Mouse (Mus musculus) stomach, postnatal 0 days (tissue): ENCODE data around the gene Ifrd2. TPM values are rescaled to one million over a fixed set of nuclear protein-coding genes. Genes with fewer than 3 reads are reported as not detected.

Source experiments
- ATAC-seq: fragments of 200-750 bp; cut with Nextera tagmentation; 2 replicates; pipeline ENCODE4 v1.8.0; 2017; ENCODE audit not compliant: low FRiP score, low TSS enrichment
- DNase-seq: peaks from one replicate; pipeline ENCODE4 v3.0.0-alpha.2; 2016; ENCODE audit warnings: low spot score
- H3K27ac ChIP-seq: fragments of 300-500 bp; sonication (generic); replicated peaks from 2 replicates; pipeline ENCODE4 v1.5.1; 2014; ENCODE audit warnings: mild to moderate bottlenecking, control low read depth
- H3K27me3 ChIP-seq: fragments of 300-500 bp; sonication (generic); 2 replicates; pipeline ENCODE4 v1.6.1; 2014; ENCODE audit warnings: low read length; ENCODE audit not compliant: control insufficient read depth, insufficient read depth
- H3K36me3 ChIP-seq: fragments of 300-500 bp; sonication (generic); 2 replicates; pipeline ENCODE4 v1.6.1; 2014; ENCODE audit warnings: low read length, mixed read lengths; ENCODE audit not compliant: control insufficient read depth, insufficient read depth
- H3K4me1 ChIP-seq: fragments of 300-500 bp; sonication (generic); replicated peaks from 2 replicates; pipeline ENCODE4 v1.6.1; 2014; ENCODE audit warnings: antibody characterized with exemption; ENCODE audit not compliant: control insufficient read depth, insufficient read depth
- H3K4me2 ChIP-seq: fragments of 300-500 bp; sonication (generic); replicated peaks from 2 replicates; pipeline ENCODE4 v1.6.1; 2014; ENCODE audit warnings: low read depth, mild to moderate bottlenecking, control low read depth, moderate library complexity
- H3K4me3 ChIP-seq: fragments of 300-500 bp; sonication (generic); 2 replicates; pipeline ENCODE4 v1.5.1; 2014; ENCODE audit warnings: low read depth, low read length, control low read depth
- H3K9ac ChIP-seq: fragments of 300-500 bp; sonication (generic); 2 replicates; pipeline ENCODE4 v1.6.1; 2014; ENCODE audit warnings: mild to moderate bottlenecking, low read length, control low read depth, mixed read lengths
- H3K9me3 ChIP-seq: fragments of 300-500 bp; sonication (generic); 2 replicates; pipeline ENCODE4 v1.6.1; 2016; ENCODE audit warnings: low read length; ENCODE audit not compliant: control insufficient read depth
- CTCF ChIP-seq: IDR thresholded peaks from 2 replicates; pipeline ENCODE4 v1.5.1; 2016; ENCODE audit warnings: antibody characterized with exemption, low read depth, mild to moderate bottlenecking, moderate library complexity
- EP300 ChIP-seq: optimal IDR thresholded peaks from 2 replicates; pipeline ENCODE3; 2016; ENCODE audit warnings: antibody characterized with exemption
- WGBS: fragments of 180-500 bp; shearing (Covaris S2); extraction: QIAGEN DNeasy Blood & Tissue Kit; methylation state at CpG from one replicate; pipeline ENCODE4 v1.1.7; 2014; 5-methylcytosine and 5-hydroxymethylcytosine counted together
- polyA plus RNA-seq: library from polyadenylated mRNA; unstranded; fragments of >200 nt; fragmentation: Nextera tagmentation; extraction: Ambion mirVana; gene quantifications from 2 replicates; pipeline ENCODE4 v1.2.1, GENCODE M21; 2015

Gene Ifrd2
- polyA plus RNA-seq, 1 experiment from 2014 or later = 35.5 TPM

DNA sequence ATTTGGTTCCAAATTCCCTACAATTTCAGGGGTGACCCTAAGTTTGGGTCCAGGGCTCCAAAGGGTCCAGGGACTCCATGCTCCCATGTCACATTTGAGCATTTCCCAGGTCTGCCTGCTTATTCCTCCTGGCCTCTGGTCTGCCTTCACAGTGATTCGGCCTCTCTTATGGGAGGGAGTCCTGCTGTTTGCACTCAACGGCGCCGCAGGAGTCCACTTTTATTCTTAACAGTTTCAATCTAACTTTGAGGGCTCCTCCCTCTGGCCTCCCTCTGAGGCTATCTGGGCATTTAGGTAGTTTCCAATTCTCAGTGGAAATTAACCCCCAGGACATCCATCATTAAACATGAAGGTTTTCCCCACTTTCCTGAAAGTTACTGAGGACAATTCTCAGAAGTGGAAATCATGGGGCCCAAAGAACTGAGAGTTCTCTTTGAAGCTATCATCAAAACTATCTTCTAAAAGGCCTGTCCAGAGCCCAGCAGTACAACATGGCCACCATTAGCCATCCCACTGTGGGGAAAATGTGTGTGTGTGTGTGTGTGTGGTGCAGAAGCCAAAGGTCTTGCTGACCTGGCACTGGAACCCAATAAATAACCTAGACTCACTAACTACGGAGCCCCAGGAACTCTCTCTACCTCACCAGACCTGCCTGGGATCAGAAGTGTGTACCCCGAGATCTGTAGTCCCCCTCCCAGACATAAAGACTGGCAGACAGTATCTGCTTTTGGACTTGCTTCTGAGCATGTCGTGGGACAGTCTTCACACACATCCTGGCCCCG lies 7.0 kb downstream of the Ifrd2 start:
- Histone ChIP-seq H3K9me3 (no peaks in the 10 kb centered on the region), H3K27ac (no peak overlapping the region), H3K4me2 (no peak overlapping the region), H3K9ac (no peak overlapping the region), H3K36me3 (peaks cover 30% of the 10 kb centered on the region), H3K4me1 (no peaks in the 10 kb centered on the region), H3K4me3 (no peak overlapping the region), H3K27me3 (no peaks in the 10 kb centered on the region)
- TF ChIP-seq EP300 = no peak
- no peak for TF ChIP-seq CTCF
- WGBS = 69% methylated on average over 8 of the region's 8 CpGs
- DNase-seq = no peak
- no peak for ATAC-seq

DNA sequence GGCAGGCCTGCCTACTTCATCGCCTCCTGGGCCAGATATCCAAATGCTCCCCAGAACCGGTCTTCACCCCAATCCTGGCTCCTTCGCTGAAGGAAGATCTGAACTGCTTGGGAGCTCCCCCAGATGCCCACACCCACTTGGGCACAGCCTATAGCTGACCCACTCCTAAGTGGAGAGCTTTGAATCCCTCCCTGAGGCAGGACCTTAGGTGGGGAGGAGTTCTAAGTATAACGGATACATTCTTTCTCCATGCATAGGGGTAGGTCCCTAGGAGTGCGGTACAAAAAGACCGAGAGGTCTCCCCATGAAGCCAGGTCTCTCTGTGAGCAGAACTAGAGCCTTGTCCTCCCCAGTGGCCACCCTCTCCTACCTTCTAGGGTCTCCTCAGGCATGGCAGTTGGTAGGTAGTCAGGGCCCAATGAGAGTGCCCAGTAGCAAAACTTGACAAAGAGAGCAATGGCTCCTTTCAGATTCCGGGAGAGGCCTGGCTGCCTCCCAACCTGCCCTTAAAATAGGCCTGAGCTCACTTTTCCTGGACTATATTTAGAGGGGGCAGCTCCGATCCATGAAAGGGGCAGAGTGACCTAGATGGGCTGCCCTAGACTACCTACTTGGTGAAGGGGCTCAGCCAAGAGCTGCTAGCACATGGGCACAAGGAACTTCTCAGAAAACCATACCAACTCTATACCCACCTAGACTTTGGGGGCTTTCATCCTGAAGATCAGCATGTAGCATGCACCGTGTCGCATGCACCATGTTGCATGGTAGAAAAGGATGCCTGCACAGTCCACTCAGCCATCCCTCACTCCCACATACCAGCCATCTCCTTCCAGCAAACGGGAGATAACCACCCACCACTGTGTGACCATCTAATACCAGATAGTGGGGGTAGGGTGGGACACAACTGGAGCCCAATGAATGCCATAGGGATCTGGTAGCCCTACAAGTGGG lies 9.5 kb downstream of the Ifrd2 start:
- DNase-seq = no peak
- no peak for ATAC-seq
- Histone ChIP-seq H3K27ac (no peak overlapping the region), H3K36me3 (peaks cover 13% of the 10 kb centered on the region), H3K4me2 (no peak overlapping the region), H3K4me3 (no peak overlapping the region), H3K9me3 (no peaks in the 10 kb centered on the region), H3K4me1 (no peaks in the 10 kb centered on the region), H3K27me3 (no peaks in the 10 kb centered on the region), H3K9ac (no peak overlapping the region)
- TF ChIP-seq CTCF = no peak
- no peak for TF ChIP-seq EP300
- 80% methylated on average over 11 of the region's 11 CpGs for WGBS

DNA sequence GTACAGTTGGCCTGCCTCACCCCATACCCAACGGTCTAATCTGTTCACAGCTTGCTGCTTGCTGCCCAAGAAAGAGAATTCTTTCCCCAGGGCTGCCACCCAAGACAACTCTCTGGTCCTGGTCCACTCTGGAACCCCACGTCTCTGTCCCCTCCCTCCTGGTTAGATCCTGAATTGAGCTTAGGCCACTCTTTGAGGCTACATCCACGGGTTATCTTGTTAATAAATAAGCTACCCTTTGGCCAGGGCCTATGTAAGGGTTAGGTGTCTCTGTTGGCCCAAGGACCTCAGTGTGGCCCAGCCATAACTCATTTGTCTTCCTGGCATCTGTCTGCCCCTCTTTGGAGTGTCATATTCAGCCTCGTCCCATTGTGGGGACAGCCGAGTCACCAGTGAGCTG lies 10.9 kb downstream of the Ifrd2 start:
- no peak overlapping the region for H3K27ac ChIP-seq
- 64% methylated on average over 5 of the region's 5 CpGs for WGBS
- no peaks in the 10 kb centered on the region for H3K27me3 ChIP-seq
- H3K4me1 ChIP-seq = no peaks in the 10 kb centered on the region
- no peaks in the 10 kb centered on the region for H3K9me3 ChIP-seq
- H3K9ac ChIP-seq = no peak overlapping the region; the same call in 1 of the 2 replicates
- DNase-seq (no peak), ATAC-seq (no peak)
- TF ChIP-seq EP300 (no peak), CTCF (no peak)
- H3K36me3 ChIP-seq = peaks cover 5% of the 10 kb centered on the region; the same call in 1 of the 2 replicates
- no peak overlapping the region for H3K4me2 ChIP-seq
- no peak overlapping the region for H3K4me3 ChIP-seq

DNA sequence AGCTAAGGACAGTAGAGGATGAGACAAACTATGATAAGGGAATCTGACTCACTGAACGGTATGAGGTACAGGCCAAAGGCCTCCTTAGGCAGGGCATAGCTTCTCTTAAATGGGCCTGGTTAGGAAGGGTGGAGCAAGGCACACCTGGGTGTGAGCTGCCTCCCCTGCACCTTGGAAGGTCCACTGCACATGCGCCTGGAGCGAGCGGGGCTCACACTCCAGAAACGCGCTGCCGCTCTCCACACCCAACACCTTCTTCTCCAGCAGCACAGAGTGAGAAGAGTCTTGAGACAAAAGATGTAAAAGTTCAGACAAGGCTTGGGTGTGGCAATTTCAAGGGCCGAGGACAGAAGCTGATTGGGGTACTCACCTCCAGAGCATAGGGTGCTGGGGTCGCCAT lies 12.0 kb downstream of the Ifrd2 start:
- 76% methylated on average over 9 of the region's 9 CpGs for WGBS
- Histone ChIP-seq H3K27me3 (no peaks in the 10 kb centered on the region), H3K4me1 (no peaks in the 10 kb centered on the region), H3K4me2 (no peak overlapping the region), H3K4me3 (no peak overlapping the region), H3K27ac (no peak overlapping the region), H3K9me3 (no peaks in the 10 kb centered on the region), H3K9ac (no peak overlapping the region), H3K36me3 (no peaks in the 10 kb centered on the region)
- DNase-seq (no peak), ATAC-seq (no peak; the same call in 1 of the 2 replicates)
- TF ChIP-seq EP300 (no peak), CTCF (no peak)

DNA sequence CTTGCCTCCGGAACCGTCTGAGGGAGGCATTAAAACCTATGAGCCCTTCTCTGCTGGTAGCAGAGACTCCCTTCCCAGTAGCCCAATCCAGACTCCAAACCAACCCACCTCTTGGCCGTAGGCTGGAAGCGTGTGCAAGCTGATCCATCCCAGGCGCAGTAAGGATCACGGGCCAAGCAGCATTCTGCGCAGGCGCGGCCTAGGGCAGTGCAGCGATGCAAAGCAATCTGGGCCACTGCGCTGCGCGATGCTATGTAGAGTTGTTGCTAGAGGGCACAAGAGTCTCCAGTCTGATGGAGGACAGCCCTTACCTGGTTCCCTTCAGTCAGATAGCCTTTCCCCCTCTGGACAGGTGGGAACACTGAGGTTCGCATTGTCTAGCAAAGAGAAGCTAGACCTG lies 12.4 kb downstream of the Ifrd2 start:
- TF ChIP-seq CTCF (no peak), EP300 (no peak)
- no peak overlapping the region for H3K4me2 ChIP-seq
- no peak overlapping the region for H3K9ac ChIP-seq
- ATAC-seq = no peak
- no peaks in the 10 kb centered on the region for H3K27me3 ChIP-seq
- H3K9me3 ChIP-seq = no peaks in the 10 kb centered on the region
- DNase-seq = no peak
- H3K4me3 ChIP-seq = no peak overlapping the region
- WGBS = 78% methylated on average over 14 of the region's 14 CpGs
- H3K4me1 ChIP-seq = no peaks in the 10 kb centered on the region
- H3K36me3 ChIP-seq = no peaks in the 10 kb centered on the region
- no peak overlapping the region for H3K27ac ChIP-seq

DNA sequence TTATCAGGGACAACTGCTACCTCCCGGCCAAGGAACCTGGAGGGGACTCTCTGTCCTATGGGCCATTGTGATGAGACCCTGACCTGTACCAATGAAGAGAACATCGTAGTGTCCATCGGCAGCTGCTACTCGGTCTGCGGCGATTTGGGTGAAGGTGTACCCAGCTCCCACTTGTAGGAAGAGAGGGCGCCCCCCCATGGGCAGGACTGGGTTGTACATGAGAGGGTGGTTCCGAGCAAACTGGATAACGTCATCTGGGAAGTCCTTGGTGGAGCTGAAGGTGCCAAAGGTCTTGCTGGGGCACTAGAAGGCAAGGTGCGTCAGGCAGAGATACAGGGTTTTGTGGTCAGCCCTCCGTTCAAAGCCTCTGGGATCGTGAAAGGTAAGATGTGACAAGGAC lies 13.3 kb downstream of the Ifrd2 start:
- TF ChIP-seq EP300 = no peak
- TF ChIP-seq CTCF = peak; percentile 61
- 70% methylated on average over 12 of the region's 12 CpGs for WGBS
- Histone ChIP-seq H3K27ac (no peak overlapping the region), H3K4me3 (no peak overlapping the region), H3K4me2 (no peak overlapping the region), H3K27me3 (no peaks in the 10 kb centered on the region), H3K4me1 (no peaks in the 10 kb centered on the region), H3K9me3 (no peaks in the 10 kb centered on the region), H3K36me3 (no peaks in the 10 kb centered on the region), H3K9ac (no peak overlapping the region)
- DNase-seq (peak; percentile 81), ATAC-seq (0 out of 2 replicates have a peak, but pooled peaks have one; percentile 0)
